Mouse (Mus musculus): ENCODE data around the gene Dpy19l3.

GRCm38 (mm10) chr7:35770122-35770521 is 15.9 kb upstream of the Dpy19l3 start:
- no peak for TF ChIP-seq POLR2A (IDR thresholded peaks at IDR 0.05; ENCODE audit: borderline replicate concordance, low read depth, low read length)
- no peak for TF ChIP-seq CTCF (IDR thresholded peaks at IDR 0.05; ENCODE audit: low read depth, low read length)

Data from bone marrow macrophage, adult 2 months (primary cell).